Mouse (Mus musculus) right cerebral cortex, postnatal 4 days (tissue): ENCODE results near the gene Ints6.
A peak's percentile ranks its signal among the peaks of the same experiment; 100 is the strongest.

Source experiments
- DNase-seq: peaks from one replicate; pipeline ENCODE4 v3.0.0-alpha.2; 2022

Gene Ints6

GRCm38 (mm10) chr14:62761036-62761881 lies at the start of gene Ints6:
TSS of gene Ints6 (minus strand) at chr14:62761169.
- DNase-seq = peak; percentile 92

DNA sequence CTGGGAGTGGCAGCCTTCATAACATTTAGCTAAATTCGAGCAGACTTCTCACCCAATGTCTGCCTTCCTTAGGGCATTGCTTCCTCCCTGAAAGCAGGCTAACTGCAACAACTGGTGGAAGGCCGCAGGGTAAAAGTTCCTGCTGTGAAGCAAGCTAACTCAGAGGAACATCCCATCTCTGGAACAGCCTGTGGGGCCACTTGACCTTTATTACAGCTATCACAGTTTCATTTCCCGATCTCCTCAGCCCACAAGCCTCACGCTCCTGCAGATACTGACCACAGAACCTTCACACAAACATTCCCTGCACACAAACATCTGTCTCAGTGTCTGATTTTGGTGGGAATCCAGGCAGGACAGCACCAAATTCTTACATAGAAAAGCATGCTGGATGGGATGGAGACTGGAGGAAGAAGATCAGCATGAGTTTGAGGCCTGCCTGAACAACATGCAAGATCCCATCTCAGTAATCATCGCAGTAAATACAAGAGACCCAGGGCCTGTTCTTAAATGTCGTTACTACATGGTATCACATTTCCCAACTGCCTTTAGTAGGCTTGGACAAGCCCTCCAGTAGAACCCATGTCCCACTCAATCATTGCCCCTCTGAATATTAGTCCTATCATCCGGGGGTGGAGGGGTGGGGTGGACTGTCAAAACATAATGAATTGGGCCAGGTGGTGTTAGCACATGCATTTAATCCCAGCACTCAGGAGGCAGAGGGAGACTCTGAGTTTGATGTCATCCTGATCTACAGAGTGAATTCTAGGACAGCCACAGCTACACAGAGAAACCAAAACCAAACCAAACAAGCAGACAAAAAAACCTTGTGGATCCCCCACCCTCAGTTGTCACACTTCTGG lies 47.9 kb upstream of the Ints6 start:
- no peak for DNase-seq

DNA sequence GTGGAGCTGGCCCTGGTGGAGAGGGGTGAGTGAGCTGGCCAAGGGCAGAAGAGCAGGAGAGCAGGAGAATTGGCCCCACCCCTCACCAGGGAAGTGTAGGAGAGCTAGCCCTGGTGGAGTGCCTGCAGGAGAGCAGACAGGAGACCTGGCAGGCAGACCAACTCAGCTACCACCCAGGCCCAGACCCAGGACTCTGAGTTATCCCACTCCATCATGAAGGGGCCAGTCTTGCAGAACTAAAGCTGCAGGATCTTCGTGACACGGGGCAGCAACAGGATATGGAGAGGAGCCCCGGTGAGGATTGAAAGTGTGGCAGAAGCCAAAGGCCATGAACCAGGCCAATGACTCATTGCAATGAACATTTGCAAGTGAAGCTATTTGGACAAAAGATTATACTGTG lies 46.0 kb upstream of the Ints6 start:
- DNase-seq = no peak

DNA sequence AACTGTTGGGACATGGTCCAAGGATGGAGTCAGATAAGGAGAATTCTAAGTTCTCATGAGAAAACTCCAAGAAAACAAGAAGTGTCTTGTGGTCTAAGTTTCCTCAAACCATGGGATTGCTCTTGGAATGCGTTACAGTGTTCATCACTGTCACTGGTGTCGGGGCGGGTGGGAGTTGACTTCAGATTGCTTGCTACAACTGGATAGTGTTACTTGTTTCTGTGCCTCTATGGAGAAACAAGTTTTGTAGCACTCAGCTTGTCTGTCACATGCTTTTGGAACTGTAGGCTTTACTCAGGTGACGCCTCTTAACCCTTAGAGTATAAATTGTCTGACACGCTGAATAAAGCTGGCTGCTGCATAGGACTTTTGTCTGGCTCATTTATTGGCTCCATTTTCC lies 42.2 kb upstream of the Ints6 start:
- DNase-seq = no peak

GRCm38 (mm10) chr14:62800791-62801190 lies 39.8 kb upstream of the Ints6 start:
- no peak for DNase-seq

- no peak for DNase-seq
Measured at GRCm38 (mm10) chr14:62798608-62799101, 37.7 kb upstream of the Ints6 start.

GRCm38 (mm10) chr14:62795719-62796118 lies 34.8 kb upstream of the Ints6 start:
- no peak for DNase-seq

GRCm38 (mm10) chr14:62789282-62789681 lies 28.3 kb upstream of the Ints6 start:
- DNase-seq = no peak

DNA sequence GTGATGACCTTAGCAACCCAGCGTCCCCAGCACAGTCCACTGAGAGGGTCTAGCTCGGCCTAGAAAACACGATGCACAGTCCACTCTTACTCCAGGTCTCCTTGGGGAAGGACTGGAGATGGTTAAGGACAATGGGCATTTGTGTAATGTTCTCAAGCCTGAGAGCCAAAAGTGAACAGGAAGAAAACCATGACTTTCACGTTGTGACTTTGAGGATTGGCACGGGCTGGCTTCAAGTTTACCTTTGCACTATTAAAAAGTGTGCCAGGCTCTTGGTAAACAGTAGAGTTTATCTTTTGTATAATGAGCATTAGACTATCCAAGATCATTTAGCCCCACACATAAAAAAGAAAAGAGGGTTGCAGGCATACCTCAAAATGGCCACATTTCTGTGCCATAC lies 22.0 kb upstream of the Ints6 start:
- no peak for DNase-seq

GRCm38 (mm10) chr14:62780520-62781316 lies 19.7 kb upstream of the Ints6 start:
- DNase-seq = no peak

GRCm38 (mm10) chr14:62778095-62778494 lies 17.1 kb upstream of the Ints6 start:
- no peak for DNase-seq

DNA sequence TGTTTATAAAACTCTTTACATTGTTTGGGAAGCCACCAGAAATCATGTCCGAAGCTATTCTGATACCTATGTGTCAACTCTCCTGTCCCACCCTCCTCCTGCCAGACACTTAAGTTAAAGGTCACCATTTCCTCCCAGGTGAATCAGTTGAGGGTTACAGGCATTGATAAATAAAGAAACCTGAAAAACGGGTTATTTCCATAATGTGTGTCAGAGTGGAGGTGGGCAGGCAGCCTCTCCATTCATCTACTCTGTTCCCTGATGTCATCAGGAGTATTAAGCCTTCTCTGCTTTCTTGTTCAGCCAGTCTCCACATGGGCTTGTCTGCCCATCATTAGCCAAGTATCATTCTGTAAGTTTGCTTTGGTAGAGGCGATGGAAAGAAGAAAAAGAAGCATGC lies 14.1 kb upstream of the Ints6 start:
- no peak for DNase-seq

GRCm38 (mm10) chr14:62774246-62774645 lies 13.3 kb upstream of the Ints6 start:
- DNase-seq = no peak

- no peak for DNase-seq
Measured at GRCm38 (mm10) chr14:62773766-62774165, 12.8 kb upstream of the Ints6 start.

DNA sequence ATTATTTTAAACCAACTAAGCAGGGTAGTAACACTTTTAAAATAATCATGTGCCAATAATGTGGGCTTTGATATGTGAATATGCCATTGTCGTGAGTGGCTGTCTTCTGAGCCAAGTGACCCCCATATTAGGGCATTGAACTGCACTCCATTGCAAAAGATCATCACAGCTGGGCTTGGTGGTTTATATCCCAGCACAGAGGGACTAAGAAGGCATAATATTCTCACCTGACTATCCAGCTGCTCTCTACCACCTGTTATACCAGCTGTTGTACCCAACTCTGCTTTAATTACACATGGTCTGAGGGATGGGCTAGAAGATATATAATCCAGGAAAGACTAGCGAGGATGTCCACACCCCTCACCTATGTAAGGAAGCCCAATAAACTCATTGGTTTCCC lies 4.4 kb upstream of the Ints6 start:
- no peak for DNase-seq

DNA sequence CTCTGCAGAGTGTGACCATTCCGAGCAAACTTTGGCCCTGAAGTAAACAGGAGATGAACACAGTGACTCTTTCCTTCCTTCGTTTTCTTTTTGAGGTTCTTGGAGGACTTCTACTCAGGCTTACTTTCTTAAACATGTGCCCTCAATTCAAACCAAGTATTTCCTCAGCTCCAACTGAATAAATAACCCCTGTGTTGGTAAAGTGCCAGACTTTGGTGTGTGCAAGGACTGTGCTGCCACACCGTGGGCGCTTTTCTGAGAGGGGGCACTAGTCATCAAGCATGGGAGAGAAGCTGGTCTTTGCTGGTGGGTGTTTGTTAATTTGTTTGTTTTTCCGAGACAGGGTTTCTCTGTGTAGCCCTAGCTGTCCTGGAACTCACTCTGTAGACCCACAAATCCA lies 3.4 kb upstream of the Ints6 start:
- no peak for DNase-seq

- peak; percentile 6 for DNase-seq
Measured at GRCm38 (mm10) chr14:62761943-62762342, 974 bp upstream of the Ints6 start.

- DNase-seq = peak; percentile 62
Measured at GRCm38 (mm10) chr14:62760321-62761035, 491 bp downstream of the Ints6 start.

DNA sequence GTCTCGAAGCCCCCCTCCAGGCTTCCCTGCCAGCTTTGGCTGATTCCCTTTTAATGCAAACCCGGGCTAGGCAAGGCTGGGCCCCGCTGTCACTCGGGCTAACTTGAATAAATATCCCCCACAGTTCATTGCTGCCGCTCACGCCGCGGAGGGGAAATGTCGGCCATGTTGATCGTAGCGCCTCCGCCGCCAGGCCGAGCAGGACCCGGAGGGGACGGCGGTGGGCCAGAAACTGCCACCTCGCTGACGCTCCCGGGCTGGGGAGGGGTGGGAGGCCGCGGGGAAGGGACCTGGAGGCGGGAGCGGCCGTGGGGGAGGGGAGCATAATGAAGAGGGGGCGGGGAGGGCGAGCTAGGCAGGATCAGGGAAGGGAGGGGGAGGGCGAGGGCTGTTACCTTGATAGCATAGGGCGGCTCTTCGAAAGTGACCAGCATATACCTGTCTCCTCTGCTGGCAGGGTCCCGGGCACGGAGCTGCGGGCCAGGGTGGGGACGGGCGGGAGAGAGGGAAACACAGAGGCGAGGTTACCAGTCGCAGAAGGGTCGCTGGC lies 1.1 kb downstream of the Ints6 start:
- DNase-seq = peak; percentile 71

DNA sequence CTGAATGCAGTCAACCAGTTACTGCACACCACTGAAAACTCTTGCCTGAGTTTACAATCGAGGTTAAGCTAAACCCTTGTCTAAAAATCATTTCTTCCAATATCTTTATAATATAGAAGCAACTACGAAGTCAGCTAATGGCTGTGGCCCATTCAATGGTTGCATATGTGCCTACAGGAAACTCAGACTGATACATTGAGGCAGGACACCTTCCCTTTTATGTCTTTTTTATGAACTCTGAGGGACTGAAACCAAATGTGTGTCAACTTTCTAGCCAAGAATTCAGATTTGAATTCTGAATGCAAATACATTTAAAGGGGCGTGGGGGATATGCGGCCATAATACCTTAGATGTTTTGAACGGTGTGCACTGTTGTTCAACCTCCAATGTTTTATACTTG lies 2.3 kb downstream of the Ints6 start:
- no peak for DNase-seq

GRCm38 (mm10) chr14:62755095-62755640 lies 5.8 kb downstream of the Ints6 start:
- DNase-seq = no peak

DNA sequence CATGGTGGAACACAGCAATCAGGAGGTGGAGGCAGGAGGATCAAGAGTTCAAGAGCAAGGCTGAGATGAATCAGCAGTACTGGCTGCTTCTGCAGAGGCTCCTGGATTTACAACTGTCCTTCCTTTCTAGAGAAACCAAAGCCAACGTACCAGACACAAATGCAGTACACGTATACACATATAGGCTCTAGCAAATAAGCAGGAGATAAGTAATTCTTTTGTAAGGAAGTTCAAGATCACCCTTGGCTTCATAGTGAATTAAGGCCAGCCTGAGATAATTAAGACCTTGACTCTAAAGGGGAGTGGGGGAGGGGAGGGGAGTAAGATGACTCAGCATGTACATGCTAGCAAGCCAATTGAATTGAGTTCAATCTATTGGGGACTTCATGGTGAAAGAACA lies 9.5 kb downstream of the Ints6 start:
- DNase-seq = no peak
